Mouse (Mus musculus) layer of hippocampus, postnatal 25 days (tissue): Measurements from ENCODE around the gene Ahrr. TPM values are rescaled to one million over a fixed set of nuclear protein-coding genes. Genes with fewer than 3 reads are reported as not detected.

Experiments used
- DNase-seq, 2 experiments: peaks; one replicate each; pipeline ENCODE4 v3.0.0; 2022; ENCODE audit warnings: mixed read lengths in 2 of 2, low spot score in 1 of 2; ENCODE audit errors: extremely low spot score in 1 of 2
- total RNA-seq, 2 experiments: library from RNA; stranded (reverse); gene quantifications; 2 replicates each; pipeline ENCODE4 v1.2.3; 2021

Ahrr gene
- total RNA-seq, 2 experiments from 2014 or later: 0.84 to 2.2 TPM

- peak; percentile 40 to 44 for DNase-seq
Observed at GRCm38 (mm10) chr13:74245214-74245898, 46.8 kb downstream of the Ahrr start.

- DNase-seq: no peak
Observed at GRCm38 (mm10) chr13:74237574-74237973, 54.6 kb downstream of the Ahrr start.

GRCm38 (mm10) chr13:74220659-74221058, 71.5 kb downstream of the Ahrr start:
- no peak for DNase-seq

GRCm38 (mm10) chr13:74218441-74218840, 73.7 kb downstream of the Ahrr start:
- DNase-seq: no peak

- peak; percentile 21 to 26 for DNase-seq
Observed at GRCm38 (mm10) chr13:74208986-74209345, 83.2 kb downstream of the Ahrr start.

GRCm38 (mm10) chr13:74208317-74208985, 83.7 kb downstream of the Ahrr start, which contains the start of gene Exoc3:
Gene Exoc3 (minus strand): TSS chr13:74208732.
- DNase-seq: peak; percentile 81 to 83

GRCm38 (mm10) chr13:74196451-74196850, 95.7 kb downstream of the Ahrr start:
- no peak for DNase-seq

GRCm38 (mm10) chr13:74192613-74193012, 99.5 kb downstream of the Ahrr start:
- no peak for DNase-seq

- DNase-seq: no peak
Observed at GRCm38 (mm10) chr13:74183011-74183695, 109.0 kb downstream of the Ahrr start.

- no peak for DNase-seq
Observed at GRCm38 (mm10) chr13:74172036-74172435, 120.1 kb downstream of the Ahrr start.

- DNase-seq: no peak
Observed at GRCm38 (mm10) chr13:74169446-74170164, 122.5 kb downstream of the Ahrr start.

GRCm38 (mm10) chr13:74167492-74167891, 124.6 kb downstream of the Ahrr start:
- no peak for DNase-seq

GRCm38 (mm10) chr13:74167057-74167413, 125.1 kb downstream of the Ahrr start:
- DNase-seq: peak in 1 of 2 experiments; percentile 10

- DNase-seq: peak; percentile 19 to 27
Observed at GRCm38 (mm10) chr13:74166348-74167056, 125.6 kb downstream of the Ahrr start.

Other genes starting within 250 kb of the Ahrr start
- gene Cep72, start 230.0 kb downstream of the Ahrr start, total RNA-seq: 1 to 10 TPM; 2.1 to 2.8 TPM
- 1 to 10 TPM; 1.1 to 1.5 TPM for gene Slc9a3, start 170.9 kb downstream of the Ahrr start, total RNA-seq
- gene Exoc3, start 83.6 kb downstream of the Ahrr start, total RNA-seq: 10 to 100 TPM; 70.8 to 76.7 TPM
- gene Pdcd6, start 25.2 kb upstream of the Ahrr start, total RNA-seq: 10 to 100 TPM; 68.5 to 78.2 TPM
- gene Sdha, start 57.9 kb upstream of the Ahrr start, total RNA-seq: 100 to 1,000 TPM; 313 to 339 TPM
- gene Ccdc127, start 58.0 kb upstream of the Ahrr start, total RNA-seq: 10 to 100 TPM; 76.8 to 81.9 TPM
- gene Lrrc14b, start 71.7 kb upstream of the Ahrr start, total RNA-seq: not detected
- 1 to 10 TPM; 3.7 to 3.9 TPM for gene Zfp72, start 98.5 kb upstream of the Ahrr start, total RNA-seq
- 100 to 1,000 TPM; 180 to 190 TPM for gene Ftl1-ps1, start 107.4 kb upstream of the Ahrr start, total RNA-seq
- 1 to 10 TPM; 6.5 to 7.5 TPM for gene Zfp825, start 201.7 kb upstream of the Ahrr start, total RNA-seq